18 mouse cellular contexts compared by ENCODE assay signal in the genomic region with DNA sequence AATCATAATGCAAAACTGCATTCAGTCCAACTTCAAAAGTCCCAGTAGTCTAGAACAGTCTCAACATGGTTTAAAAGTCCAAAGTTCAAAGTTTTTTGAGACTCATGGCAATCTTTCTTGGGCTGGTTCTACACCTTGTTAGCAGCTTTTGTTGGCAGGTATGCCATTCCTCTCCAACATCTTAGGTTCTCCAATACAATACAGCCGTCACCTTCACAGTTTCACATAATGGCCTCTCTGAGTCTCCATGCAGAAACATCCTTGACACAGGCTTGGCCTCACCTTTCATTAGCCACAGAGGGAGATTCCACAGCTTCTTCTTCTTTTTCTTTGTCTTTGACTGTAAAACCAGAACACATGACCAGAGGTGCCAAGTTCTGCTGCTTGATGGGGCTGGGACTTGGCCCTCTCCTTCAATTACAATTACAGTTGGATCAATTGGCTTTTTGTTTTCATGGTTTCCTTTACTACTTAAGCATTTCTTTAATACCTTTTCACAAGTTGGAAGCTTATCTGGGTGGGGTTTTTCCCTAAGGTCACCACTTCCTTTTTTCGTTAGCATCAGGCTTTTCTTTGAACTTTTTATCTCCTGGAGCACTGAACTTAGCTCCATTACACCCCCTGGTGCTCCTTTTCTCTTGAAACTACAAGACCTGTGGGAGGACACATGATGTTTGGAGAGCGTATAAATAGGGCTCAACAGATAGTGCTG.
DNase-seq lines count a peak whose midpoint lies in the region; ATAC-seq and TF ChIP-seq lines count a peak whose summit lies in the region.
"Had no signal": no experiment of that assay in that cellular context is flagged by ENCODE, and none has a peak within 500 bp of the region (broad histone marks: within the 10 kb centered on the region; RNA-seq: fewer than 3 reads in every experiment).

No protein-coding gene starts in this region.

- no peaks in the 10 kb centered on the region for H3K4me1 ChIP-seq in lung, postnatal 0 days (ENCODE audit: insufficient read depth, low read depth, low read length)
- H3K4me1 ChIP-seq in MEL (ENCODE audit: control insufficient read depth in 1 of 2, insufficient read depth in 2 of 2, low read length in 2 of 2): peaks cover 8 to 17% of the 10 kb centered on the region in 2 experiments
- H3K4me1 ChIP-seq in stomach, postnatal 0 days (replicated peaks; ENCODE audit: control insufficient read depth, insufficient read depth): no peaks in the 10 kb centered on the region
- no peaks in the 10 kb centered on the region for H3K4me1 ChIP-seq in forebrain, embryonic 13.5 days
- H3K4me1 ChIP-seq: embryonic facial prominence, embryonic 10.5 days; liver, embryonic 13.5 days; midbrain, embryonic 10.5 days had no signal

- TF ChIP-seq POLR2A in MEL (IDR thresholded peaks at IDR 0.05; ENCODE audit: control insufficient read depth in 1 of 2, insufficient read depth in 1 of 2, low read depth in 1 of 2, low read length in 2 of 2, poor library complexity in 1 of 2): no peak

- no peak for DNase-seq in lung, postnatal 0 days (ENCODE audit: low spot score)
- DNase-seq in lung, postnatal 36 days: no peak
- peak; percentile 92 for DNase-seq in MEL (ENCODE audit: low read depth, low spot score)
- peak; percentile 86 for DNase-seq in induced T-regulatory cell, adult 2 months (ENCODE audit: low read depth)
- DNase-seq in stomach, postnatal 0 days (ENCODE audit: low spot score): no peak
- DNase-seq in retina, postnatal 1 day: no peak
- DNase-seq: adrenal gland, postnatal 36 days; cerebellum, postnatal 10 days; kidney, adult 2 months; liver, embryonic 13.5 days; right cerebral cortex, postnatal 14 days; thymus, adult 18-20 months had no signal

- H3K9me3 ChIP-seq in lung, postnatal 0 days (ENCODE audit: low read length): no peaks in the 10 kb centered on the region
- no peaks in the 10 kb centered on the region for H3K9me3 ChIP-seq in MEL (replicated peaks; ENCODE audit: insufficient read depth, low read length)
- H3K9me3 ChIP-seq in stomach, postnatal 0 days (ENCODE audit: control insufficient read depth, low read length): no peaks in the 10 kb centered on the region
- H3K9me3 ChIP-seq in forebrain, embryonic 13.5 days (replicated peaks): no peaks in the 10 kb centered on the region
- H3K9me3 ChIP-seq: embryonic facial prominence, embryonic 10.5 days; limb, embryonic 10.5 days; liver, embryonic 13.5 days; midbrain, embryonic 10.5 days had no signal

- H3K4me2 ChIP-seq in lung, postnatal 0 days (replicated peaks; ENCODE audit: low read depth, low read length): no peak overlapping the region
- H3K4me2 ChIP-seq in stomach, postnatal 0 days (replicated peaks; ENCODE audit: low read depth): no peak overlapping the region
- H3K4me2 ChIP-seq in forebrain, embryonic 13.5 days: no peak overlapping the region
- H3K4me2 ChIP-seq: hindbrain, embryonic 14.5 days; liver, embryonic 13.5 days had no signal

- no peak overlapping the region for H3K4me3 ChIP-seq in lung, postnatal 0 days (ENCODE audit: low read depth, low read length)
- no peak overlapping the region for H3K4me3 ChIP-seq in MEL (ENCODE audit: control insufficient read depth in 1 of 2, insufficient read depth in 1 of 2, low read depth in 2 of 2, low read length in 2 of 2)
- H3K4me3 ChIP-seq in stomach, postnatal 0 days (ENCODE audit: low read depth, low read length): no peak overlapping the region
- H3K4me3 ChIP-seq in forebrain, embryonic 13.5 days: no peak overlapping the region
- H3K4me3 ChIP-seq: embryonic facial prominence, embryonic 10.5 days; limb, embryonic 10.5 days; liver, embryonic 13.5 days; midbrain, embryonic 10.5 days had no signal

- no peaks in the 10 kb centered on the region for H3K27me3 ChIP-seq in lung, postnatal 0 days (replicated peaks; ENCODE audit: insufficient read depth, low read length)
- H3K27me3 ChIP-seq in MEL (ENCODE audit: control insufficient read depth in 1 of 2, insufficient read depth in 2 of 2, low read length in 2 of 2): no peaks in the 10 kb centered on the region
- no peaks in the 10 kb centered on the region for H3K27me3 ChIP-seq in stomach, postnatal 0 days (ENCODE audit: control insufficient read depth, insufficient read depth, low read length)
- H3K27me3 ChIP-seq in forebrain, embryonic 13.5 days: no peaks in the 10 kb centered on the region
- H3K27me3 ChIP-seq: liver, embryonic 13.5 days had no signal

- no peaks in the 10 kb centered on the region for H3K79me2 ChIP-seq in MEL (ENCODE audit: control insufficient read depth, insufficient read depth, low read length, poor library complexity)

- H3K9ac ChIP-seq in lung, postnatal 0 days (replicated peaks; ENCODE audit: low read depth): no peak overlapping the region
- no peak overlapping the region for H3K9ac ChIP-seq in MEL (ENCODE audit: control insufficient read depth, low read depth, low read length, poor library complexity, severe bottlenecking)
- no peak overlapping the region for H3K9ac ChIP-seq in stomach, postnatal 0 days (ENCODE audit: low read length)
- no peak overlapping the region for H3K9ac ChIP-seq in forebrain, embryonic 13.5 days
- H3K9ac ChIP-seq: hindbrain, embryonic 14.5 days; liver, embryonic 13.5 days had no signal

- TF ChIP-seq CTCF in lung, postnatal 0 days (IDR thresholded peaks at IDR 0.05): peak; percentile 25
- peak; percentile 2 to 82 (median 9); a peak in 3 of 6 replicates for TF ChIP-seq CTCF in MEL (IDR thresholded peaks at IDR 0.05 in 2 of 3, conservative IDR thresholded peaks at IDR 0.05 in 1 of 3; ENCODE audit: control insufficient read depth in 1 of 3, insufficient read depth in 1 of 3, low read depth in 2 of 3, low read length in 3 of 3, poor library complexity in 1 of 3, severe bottlenecking in 1 of 3)
- 0 out of 2 replicates have a peak, but pooled peaks have one; percentile 18 for TF ChIP-seq CTCF in stomach, postnatal 0 days (IDR thresholded peaks at IDR 0.05; ENCODE audit: low read depth)

- no peak for ATAC-seq in lung, postnatal 0 days
- no peak for ATAC-seq in stomach, postnatal 0 days (ENCODE audit: low FRiP score, low TSS enrichment)
- no peak for ATAC-seq in forebrain, embryonic 13.5 days
- no peak for ATAC-seq in cerebellum, adult (ENCODE audit: insufficient number of reproducible peaks, low FRiP score, low TSS enrichment)

- no peak for TF ChIP-seq EP300 in lung, postnatal 0 days (IDR thresholded peaks at IDR 0.05)
- peak; percentile 90 to 93 for TF ChIP-seq EP300 in MEL (IDR thresholded peaks at IDR 0.05; ENCODE audit: low read depth in 1 of 2, low read length in 2 of 2)
- TF ChIP-seq EP300 in stomach, postnatal 0 days (optimal IDR thresholded peaks at IDR 0.05): no peak

- peak; percentile 85 for TF ChIP-seq RAD21 in MEL (IDR thresholded peaks at IDR 0.05; ENCODE audit: low read depth, low read length)

- H3K36me3 ChIP-seq in lung, postnatal 0 days (ENCODE audit: insufficient read depth, low read length): no peaks in the 10 kb centered on the region
- H3K36me3 ChIP-seq in MEL (ENCODE audit: control insufficient read depth in 1 of 2, insufficient read depth in 2 of 2, low read length in 2 of 2): peaks cover 0 to 29% of the 10 kb centered on the region in 2 experiments; a peak in 2 of 4 replicates
- no peaks in the 10 kb centered on the region for H3K36me3 ChIP-seq in stomach, postnatal 0 days (ENCODE audit: control insufficient read depth, insufficient read depth, low read length)
- H3K36me3 ChIP-seq in forebrain, embryonic 13.5 days (ENCODE audit: poor library complexity, severe bottlenecking): no peaks in the 10 kb centered on the region
- H3K36me3 ChIP-seq: embryonic facial prominence, embryonic 10.5 days; limb, embryonic 10.5 days; liver, embryonic 13.5 days; midbrain, embryonic 10.5 days had no signal

- 73% methylated on average over 3 of the region's 3 CpGs for WGBS in lung, postnatal 0 days
- WGBS in stomach, postnatal 0 days: 77% methylated on average over 3 of the region's 3 CpGs
- WGBS in forebrain, embryonic 13.5 days: 76% methylated on average over 3 of the region's 3 CpGs

- no peak overlapping the region for H3K27ac ChIP-seq in lung, postnatal 0 days (ENCODE audit: low read length)
- H3K27ac ChIP-seq in MEL (ENCODE audit: control insufficient read depth, low read depth, low read length): peak overlapping the region; percentile 74
- no peak overlapping the region for H3K27ac ChIP-seq in stomach, postnatal 0 days (replicated peaks)
- no peak overlapping the region for H3K27ac ChIP-seq in forebrain, embryonic 13.5 days
- H3K27ac ChIP-seq: embryonic facial prominence, embryonic 10.5 days; hindbrain, embryonic 14.5 days; limb, embryonic 10.5 days; liver, embryonic 13.5 days; midbrain, embryonic 10.5 days had no signal

TF ChIP-seq in MEL, 35 proteins besides CTCF, POLR2A, EP300 and RAD21 (continues in another document):
- peak; percentile 98 for TF ChIP-seq SMC3 (IDR thresholded peaks at IDR 0.05; ENCODE audit: low read depth, low read length)
- TF ChIP-seq CHD2 (IDR thresholded peaks at IDR 0.05; ENCODE audit: low read length): no peak
- no peak for TF ChIP-seq GABPA (IDR thresholded peaks at IDR 0.05; ENCODE audit: low read depth, low read length)
- no peak for TF ChIP-seq ZMIZ1 (IDR thresholded peaks at IDR 0.05; ENCODE audit: low read depth, low read length)
- TF ChIP-seq ZNF384 (IDR thresholded peaks at IDR 0.05; ENCODE audit: low read depth, low read length): peak; percentile 73
- peak; percentile 70 for TF ChIP-seq MYB (IDR thresholded peaks at IDR 0.05; ENCODE audit: low read depth, low read length)
- TF ChIP-seq MAZ (IDR thresholded peaks at IDR 0.05; ENCODE audit: low read depth, low read length): no peak
- no peak for TF ChIP-seq USF1 (IDR thresholded peaks at IDR 0.05; ENCODE audit: low read depth, low read length)
- no peak for TF ChIP-seq TAL1 (IDR thresholded peaks at IDR 0.05; ENCODE audit: low read length)
- TF ChIP-seq RCOR1 (IDR thresholded peaks at IDR 0.05; ENCODE audit: low read depth, low read length): peak; percentile 86
- TF ChIP-seq BHLHE40 (IDR thresholded peaks at IDR 0.05; ENCODE audit: borderline replicate concordance, low read depth, low read length): peak; percentile 34; the same call in 1 of the 2 replicates
- TF ChIP-seq NELFE (IDR thresholded peaks at IDR 0.05; ENCODE audit: low read depth, low read length): no peak
- TF ChIP-seq MAFK (IDR thresholded peaks at IDR 0.05; ENCODE audit: borderline replicate concordance, low read depth, low read length): no peak
- TF ChIP-seq MYC (IDR thresholded peaks at IDR 0.05; ENCODE audit: low read depth, low read length): peak; percentile 61; the same call in 1 of the 2 replicates
- TF ChIP-seq ZKSCAN1 (IDR thresholded peaks at IDR 0.05; ENCODE audit: low read depth, low read length): no peak
- no peak for TF ChIP-seq USF2 (IDR thresholded peaks at IDR 0.05; ENCODE audit: borderline replicate concordance in 1 of 2, insufficient read depth in 1 of 2, low read depth in 1 of 2, low read length in 2 of 2)
- no peak; the same call in 1 of the 2 replicates for TF ChIP-seq ELF1 (IDR thresholded peaks at IDR 0.05; ENCODE audit: low read depth, low read length)
- TF ChIP-seq GATA1 (IDR thresholded peaks at IDR 0.05; ENCODE audit: low read depth, low read length): peak; percentile 92
- TF ChIP-seq UBTF (IDR thresholded peaks at IDR 0.05; ENCODE audit: borderline replicate concordance, insufficient read depth, low read depth, low read length): no peak

Comparison
In these comparisons a context has a peak if more than half of its experiments do, and no peak if none do; other contexts are left out.
1. DNase-seq: peak in MEL (single experiment) and induced T-regulatory cell, adult 2 months (single experiment); none in lung, postnatal 0 days (single experiment), lung, postnatal 36 days (single experiment), stomach, postnatal 0 days (single experiment) and retina, postnatal 1 day (single experiment).
2. Peak in every context shown above with its lines, with median percentiles within 50 percentile points of each other: CTCF ChIP-seq.